Mouse (Mus musculus): ENCODE measurements around the gene Ano6. TPM values are rescaled to one million over a fixed set of nuclear protein-coding genes. Genes with fewer than 3 reads are reported as not detected.

Ano6 gene
- total RNA-seq, 2 experiments from 2014 or later, result 24.8 to 26.3 TPM

Small RNAs within 50 kb of the gene (microRNA-seq; reads per million reads assigned to microRNA genes)
- 0 reads per million in 2 experiments for gene Gm25070

Other genes starting within 250 kb of the Ano6 start
- 10 to 100 TPM; 23.2 to 28.8 TPM for gene Dbx2, start 134.9 kb upstream of the Ano6 start, total RNA-seq (2021)